Mouse (Mus musculus) myocyte (in vitro differentiated cells): ENCODE measurements around the gene Gm5150.

Source experiments
- E2F4 ChIP-seq: IDR thresholded peaks from one replicate; pipeline ENCODE4 v1.6.1; 2011; ENCODE audit warnings: mild to moderate bottlenecking, control low read depth, moderate library complexity; ENCODE audit not compliant: insufficient read depth
- POLR2A ChIP-seq: IDR thresholded peaks from one replicate; pipeline ENCODE4 v1.6.1; 2011; ENCODE audit warnings: low read depth, mild to moderate bottlenecking, control low read depth, moderate library complexity; ENCODE audit not compliant: insufficient read length
- POLR2AphosphoS2 ChIP-seq: IDR thresholded peaks from one replicate; pipeline ENCODE4 v1.6.1; 2011; ENCODE audit warnings: low read depth, control low read depth; ENCODE audit not compliant: insufficient read length
- TCF12 ChIP-seq: IDR thresholded peaks from one replicate; pipeline ENCODE4 v1.6.1; 2011; ENCODE audit warnings: mild to moderate bottlenecking, control low read depth; ENCODE audit not compliant: poor library complexity, insufficient read depth, severe bottlenecking

GRCm38 (mm10) chr3:16022214-16022613 lies 16.0 kb upstream of the Gm5150 start:
- TF ChIP-seq TCF12 (no peak), POLR2A (no peak), POLR2AphosphoS2 (no peak), E2F4 (no peak)
